Mouse (Mus musculus): ENCODE results near the gene Nol4l.

Nol4l gene

DNA sequence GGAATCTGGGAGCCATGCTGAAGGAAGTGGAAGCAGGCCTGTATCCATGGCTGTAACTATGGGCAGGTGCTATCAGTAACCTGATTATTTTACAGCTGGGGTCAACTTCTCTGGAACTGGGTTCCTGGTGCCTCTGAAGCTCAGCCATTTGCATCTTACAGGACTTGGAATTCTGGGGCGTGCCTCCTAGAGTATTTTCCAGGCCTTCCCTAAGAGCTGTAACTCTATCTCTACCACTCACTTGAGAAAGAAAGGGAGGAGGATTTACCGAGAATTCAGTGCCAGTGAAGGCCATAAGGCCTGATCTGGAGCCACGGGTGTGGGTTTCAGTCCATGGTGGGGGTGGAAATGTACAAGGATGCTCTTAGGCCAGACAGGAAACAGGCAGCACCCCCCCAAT lies 88.5 kb downstream of the Nol4l start:
- no peak for DNase-seq

DNA sequence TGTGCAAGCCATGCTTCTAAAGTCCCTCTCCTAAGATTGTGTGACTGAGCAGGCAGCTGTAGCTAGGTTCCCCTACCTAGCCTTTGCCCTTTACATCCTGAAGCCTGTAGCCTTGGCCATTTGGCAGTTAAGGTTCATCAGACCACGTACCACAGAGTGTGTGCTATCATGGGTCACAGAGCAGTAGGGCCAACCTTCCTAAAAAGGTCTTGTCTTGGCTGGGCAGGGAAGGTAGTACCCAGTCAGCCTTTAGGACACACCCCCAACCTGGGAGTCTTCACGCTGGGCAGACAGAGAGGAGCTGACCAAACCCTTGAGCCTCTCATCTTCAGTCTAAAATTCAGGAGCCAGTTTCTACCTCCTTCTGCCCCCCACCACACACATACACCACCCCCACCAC lies 89.0 kb downstream of the Nol4l start:
- no peak for DNase-seq

DNA sequence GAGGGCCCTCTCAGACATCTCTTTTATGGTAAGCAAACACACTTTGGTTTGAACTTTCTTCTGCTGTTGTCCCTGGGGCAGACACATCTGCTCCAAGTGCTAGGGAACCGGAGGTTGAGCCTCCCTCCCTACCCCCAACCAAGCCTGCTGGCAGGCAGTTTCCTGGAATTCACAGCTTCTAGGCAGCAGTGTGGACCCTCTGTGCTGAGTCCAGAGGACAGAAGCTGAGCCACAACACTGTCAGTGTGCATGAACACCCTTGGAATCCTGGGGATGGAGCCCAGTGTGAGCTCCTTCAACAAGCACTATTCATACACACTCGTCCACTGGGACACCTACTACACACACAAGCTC lies 92.5 kb downstream of the Nol4l start:
- DNase-seq, result peak; percentile 54 to 70

DNA sequence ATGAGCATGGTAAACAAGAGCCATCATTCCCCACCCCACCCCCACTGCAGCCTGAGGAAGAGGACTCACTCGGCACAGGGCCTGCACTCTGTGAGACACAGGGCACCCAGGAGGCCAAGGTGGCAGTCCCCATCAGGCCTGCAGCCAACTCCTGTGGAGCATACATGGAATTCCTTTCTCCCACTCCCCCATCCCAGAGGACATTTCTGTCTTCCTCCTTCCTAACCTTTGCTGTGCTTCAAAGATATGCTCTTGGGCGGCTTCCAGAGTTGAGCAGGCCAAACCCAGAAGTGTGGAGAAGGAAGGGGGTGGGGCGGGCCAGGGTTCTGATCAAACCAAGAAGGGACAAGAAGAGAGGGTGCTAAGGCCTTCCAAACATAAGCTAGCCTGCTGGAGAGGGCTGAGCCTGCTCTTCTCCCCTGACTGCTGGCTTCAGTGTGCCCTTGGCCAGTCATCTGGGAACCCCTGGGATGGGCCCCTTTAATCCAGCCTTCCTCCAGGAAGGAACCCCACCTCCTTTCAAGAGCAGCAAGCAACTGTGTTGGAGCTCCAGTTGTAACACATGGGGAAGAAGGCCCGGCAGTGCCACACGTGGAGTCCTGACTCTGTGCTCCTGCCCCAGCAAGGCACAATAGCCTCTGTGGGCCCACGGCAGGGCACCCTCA lies 93.0 kb downstream of the Nol4l start:
- peak; percentile 85 to 92 for DNase-seq

DNA sequence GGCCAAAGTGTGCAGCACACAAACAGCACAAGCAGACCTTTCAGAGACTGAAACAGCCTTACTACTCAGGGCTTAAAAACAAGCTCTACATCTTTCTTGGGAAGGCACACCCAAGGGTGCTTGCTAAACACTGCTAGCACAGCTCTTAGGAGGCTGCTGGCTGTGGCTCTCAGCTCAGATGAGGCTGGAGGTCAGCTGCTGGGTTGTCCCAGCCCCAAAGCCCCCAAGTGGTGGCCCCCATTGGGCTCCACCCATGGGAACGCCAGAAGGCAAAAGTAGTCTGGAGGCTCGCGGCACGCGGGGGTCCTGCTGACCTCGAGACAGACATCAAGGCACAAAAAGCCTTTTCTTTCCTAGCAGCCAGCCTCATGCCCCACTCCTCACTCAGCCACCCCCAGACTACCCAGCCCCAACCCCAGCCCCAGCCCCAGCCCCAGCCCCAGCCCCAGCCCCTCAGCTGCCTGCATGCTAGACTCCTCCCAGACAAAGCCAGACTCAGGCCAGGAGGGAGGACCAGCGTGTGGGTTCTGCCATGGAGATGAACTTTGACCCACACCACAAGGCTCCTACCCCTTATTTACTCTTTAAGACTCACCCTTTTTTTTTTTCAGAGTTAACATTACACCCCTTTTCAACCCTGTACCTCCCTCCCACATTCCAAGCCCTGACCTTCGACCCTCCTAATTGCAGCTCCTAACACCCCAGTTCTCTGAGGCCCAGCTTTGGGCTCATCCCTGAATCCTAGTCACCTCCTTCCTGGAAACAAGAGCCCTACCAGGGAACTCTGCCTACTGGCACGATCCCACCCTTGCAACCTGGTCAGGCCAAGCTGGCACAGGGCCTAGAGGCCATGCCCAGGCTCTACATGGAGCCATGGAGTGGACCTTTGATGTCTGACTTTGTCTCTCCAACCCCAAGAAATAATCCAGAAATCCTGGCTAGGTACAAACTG lies 94.6 kb downstream of the Nol4l start:
- peak in 1 of 2 experiments; percentile 58 for DNase-seq

DNA sequence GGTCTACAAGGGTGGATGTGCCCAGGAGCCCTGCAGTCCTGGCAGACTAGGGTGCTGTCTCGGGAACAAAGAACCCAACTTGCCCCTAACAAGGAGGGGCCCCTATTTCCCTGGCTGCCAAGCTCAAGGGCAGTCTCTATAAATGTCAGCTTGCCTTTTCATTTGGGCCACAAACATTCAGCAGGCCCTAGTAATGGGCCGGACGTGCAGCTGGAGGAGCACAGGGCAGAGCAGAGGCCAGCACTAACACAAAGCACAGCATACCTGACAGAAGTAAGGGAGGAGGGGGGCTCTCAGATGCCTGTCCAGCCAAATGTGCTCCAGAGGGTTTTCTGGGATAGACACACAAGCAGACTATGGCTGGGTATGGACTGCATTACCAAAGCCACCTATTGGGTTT lies 95.9 kb downstream of the Nol4l start:
- no peak for DNase-seq

DNA sequence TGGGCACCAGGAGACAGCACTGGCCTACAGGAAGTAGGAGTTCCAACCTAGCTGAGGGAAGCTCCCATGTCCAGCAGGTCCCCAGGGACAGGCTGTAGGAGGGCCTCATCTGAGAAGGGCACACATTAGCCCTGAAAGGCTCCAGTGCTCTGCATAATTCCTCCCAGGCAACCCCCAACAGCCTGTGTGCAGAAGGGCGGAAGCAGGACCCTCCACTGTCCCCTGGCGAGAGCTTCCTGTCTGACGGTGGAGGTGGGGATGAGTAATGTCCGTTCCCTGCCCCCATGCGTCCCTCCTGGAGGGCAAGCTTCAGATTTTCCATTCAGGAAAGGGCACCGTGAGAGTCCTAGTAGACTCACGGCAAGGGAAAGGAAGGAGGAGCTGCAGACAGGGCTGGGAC lies 97.3 kb downstream of the Nol4l start:
- DNase-seq, result peak; percentile 52 to 71

DNA sequence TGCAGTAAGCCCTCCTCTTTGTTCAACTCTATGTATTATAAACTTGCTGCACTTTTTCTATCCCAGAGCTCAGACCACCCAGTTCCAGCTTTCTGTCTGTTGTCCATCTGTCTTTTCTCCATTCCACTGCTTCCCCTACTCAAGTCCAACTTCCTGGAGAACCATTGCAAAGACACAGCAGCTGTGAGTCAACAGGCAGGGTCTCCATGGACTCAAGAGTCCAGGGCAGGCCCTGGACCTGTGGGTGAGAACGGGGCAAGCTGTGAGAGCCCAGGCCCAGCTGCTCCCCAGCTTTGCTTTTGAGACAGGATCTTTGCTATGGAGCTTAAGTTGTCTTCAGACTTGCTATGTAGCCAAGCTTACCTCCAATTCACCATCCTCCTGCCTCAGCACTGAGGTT lies 99.2 kb downstream of the Nol4l start:
- DNase-seq, result no peak

DNA sequence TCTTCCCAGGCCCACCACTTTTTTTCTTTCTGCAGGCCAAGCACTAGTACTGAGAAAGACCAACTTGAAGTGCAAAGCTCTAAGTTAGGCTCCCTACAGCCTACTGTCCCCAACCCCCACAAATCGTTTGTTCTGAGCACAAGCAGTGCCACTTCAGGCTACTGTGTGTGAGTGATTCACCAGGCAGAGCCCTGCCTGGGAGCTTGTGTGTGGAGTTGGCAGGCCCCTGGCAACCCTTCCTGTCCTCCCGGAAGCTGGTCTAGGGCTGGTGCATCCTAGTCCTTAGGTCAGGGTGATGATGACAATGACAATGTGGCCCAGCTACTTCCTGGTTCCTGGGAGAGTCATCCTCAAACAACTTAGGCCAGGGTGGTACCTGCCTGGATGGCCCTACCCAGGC lies 101.3 kb downstream of the Nol4l start:
- DNase-seq, result no peak

DNA sequence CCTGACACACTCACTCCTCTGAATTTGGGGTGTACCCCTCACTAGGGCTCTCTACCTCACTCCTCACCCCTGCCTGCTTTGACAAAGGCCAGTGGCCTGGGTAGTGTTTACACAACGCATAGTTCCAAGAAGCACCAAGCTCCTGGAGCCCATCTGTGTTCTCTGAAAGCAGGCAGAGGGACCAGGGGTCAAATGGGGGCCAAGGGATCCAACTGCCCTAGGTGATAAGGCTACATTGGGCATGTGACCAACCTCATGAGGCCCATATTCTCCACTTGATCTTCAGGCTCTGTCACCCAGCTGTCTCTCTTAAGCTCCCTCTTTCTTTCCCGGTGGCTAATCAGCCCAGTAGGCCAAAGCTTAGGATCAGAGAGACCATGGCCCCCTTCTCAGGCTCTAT lies 102.8 kb downstream of the Nol4l start:
- DNase-seq, result no peak

DNA sequence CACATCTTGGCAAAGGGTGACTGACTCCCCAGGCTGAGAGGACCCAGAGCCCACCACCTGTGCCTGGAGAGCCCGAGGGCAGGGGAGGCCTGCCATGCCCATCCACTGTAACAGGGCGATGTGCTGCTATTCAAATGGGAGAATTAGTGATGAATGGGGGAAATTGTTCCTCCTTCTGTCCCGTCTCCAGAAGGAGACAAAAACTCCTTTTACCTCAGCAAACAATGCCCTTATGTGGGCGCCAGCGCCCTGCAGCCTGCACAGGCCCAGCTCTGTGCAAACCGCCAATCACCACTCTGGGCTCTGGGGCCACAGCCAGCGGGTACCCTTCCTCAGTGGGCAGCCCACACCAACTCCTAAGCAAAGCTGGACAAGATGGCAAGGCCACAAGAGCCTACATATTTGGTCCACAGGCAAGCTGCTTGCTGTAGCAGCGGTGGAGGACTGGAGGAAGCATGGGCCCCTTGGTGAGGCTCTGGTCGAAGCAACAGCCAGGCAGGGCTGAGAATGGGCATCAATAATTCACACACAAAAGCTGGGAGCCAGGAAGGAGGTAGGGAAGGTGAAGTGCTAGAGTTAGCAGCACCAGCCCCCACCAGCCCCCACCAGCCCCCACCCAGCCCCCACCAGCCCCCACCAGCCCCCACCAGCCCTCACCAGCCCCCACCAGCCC lies 103.6 kb downstream of the Nol4l start:
- DNase-seq, result no peak

DNA sequence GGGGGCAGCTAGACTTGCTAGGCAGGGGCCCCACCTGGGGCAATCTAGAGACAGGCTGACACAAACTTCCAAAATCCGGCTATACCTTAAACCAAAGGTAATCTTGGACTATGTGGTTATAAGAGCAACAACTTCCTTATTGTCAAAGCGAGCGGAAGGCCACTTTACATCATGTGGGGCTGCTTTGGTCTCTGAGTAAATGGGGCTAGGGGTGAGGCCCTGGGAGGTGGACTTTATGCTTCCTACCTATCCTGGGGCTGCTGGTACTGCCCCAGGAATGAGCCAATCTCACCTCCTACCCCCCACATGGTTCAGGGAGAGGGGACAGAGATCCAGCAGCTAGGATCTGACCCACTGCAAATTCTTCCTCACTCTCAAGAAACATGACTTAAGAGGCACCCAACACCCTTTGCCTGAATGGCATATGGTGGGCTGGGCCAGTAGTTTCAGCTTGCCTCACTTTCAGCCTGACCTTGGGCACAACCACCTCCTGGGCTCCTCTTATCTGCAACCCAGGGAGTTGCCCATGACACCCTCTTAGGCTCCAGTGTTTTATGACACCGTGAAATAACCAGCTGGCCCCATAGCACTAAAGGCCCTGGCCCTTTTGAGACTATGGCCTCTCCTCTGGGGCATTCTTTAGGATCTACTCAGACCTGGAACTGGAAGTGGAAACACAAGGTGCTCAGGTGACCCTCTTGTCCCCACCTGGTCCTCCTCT lies 104.5 kb downstream of the Nol4l start:
- no peak for DNase-seq

DNA sequence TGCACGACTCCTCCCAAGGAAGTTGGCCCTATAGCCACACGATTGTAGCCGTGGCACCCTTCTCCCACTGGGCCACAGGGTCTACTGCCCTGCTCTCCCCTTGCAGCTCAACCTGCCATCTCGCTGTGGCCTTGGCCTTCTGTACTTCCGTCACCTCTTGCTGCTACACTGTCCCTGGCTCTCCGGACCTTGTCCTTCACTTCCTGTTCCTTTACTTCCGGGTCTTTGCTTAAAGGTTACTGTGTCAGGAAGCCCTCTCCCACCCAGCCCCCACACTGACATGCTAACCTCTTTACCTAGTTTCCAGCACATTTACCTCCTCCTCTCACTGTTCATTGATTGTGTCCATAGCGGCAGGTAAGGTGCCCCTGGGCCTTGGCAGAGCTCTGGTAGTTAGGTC lies 105.2 kb downstream of the Nol4l start:
- DNase-seq, result no peak

DNA sequence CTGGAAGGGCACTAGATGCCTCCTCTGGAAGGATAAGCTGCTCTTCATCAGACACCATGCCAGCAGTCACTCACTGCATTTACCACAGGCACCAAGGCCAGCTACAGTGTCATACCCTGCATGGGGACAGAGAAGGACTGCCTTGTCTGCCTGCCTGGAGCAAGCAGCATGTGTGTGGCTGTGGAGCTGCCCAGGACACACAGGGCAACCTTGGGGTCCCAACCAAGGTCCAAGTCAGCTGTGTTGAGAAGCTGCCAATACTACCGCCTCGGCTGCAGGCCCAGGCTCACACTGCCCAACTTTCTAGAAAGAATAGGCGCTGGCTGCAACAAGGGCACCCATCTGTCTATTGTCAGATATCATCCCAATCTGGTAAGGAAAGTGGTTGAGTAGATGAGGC lies 106.7 kb downstream of the Nol4l start:
- no peak for DNase-seq

DNA sequence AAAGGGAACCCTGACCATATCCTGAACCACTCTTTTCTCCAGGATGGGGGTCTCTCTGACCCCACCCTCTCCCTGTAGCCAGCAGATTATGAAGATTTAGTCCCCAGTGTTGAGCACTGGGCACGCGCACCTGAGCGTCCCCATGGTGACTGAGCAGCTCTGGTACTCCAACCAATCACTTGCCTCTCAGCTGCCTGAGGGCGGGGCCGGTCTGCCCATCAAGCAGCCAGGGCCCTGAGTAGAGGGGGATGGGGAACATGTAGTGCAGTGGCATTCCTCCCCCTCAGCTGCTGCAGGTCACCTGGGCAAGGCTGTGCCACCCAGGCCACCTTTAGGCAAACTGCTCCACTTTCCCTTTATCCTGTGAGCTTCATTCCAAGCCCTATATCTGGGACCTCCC lies 107.7 kb downstream of the Nol4l start:
- peak; percentile 46 to 68 for DNase-seq

DNA sequence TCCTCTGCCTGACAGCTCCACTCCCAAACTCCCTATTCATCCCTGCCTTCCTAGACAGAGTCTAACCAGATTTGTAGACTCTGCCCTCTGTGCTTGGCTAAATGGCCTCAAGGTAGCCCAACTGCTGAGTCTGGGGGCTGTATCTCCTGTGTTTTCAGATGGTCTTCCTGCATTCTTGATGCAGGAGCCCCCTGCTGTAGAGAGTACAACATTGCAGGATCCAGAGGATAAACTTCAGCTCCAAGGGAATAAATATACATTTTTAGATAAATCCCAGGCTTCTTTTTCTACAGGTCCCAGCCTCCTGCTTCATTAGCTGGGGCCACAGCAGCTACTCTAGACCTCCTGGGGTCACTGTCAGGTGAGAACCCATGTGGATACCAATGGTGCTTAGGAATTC lies 108.5 kb downstream of the Nol4l start:
- no peak for DNase-seq

DNA sequence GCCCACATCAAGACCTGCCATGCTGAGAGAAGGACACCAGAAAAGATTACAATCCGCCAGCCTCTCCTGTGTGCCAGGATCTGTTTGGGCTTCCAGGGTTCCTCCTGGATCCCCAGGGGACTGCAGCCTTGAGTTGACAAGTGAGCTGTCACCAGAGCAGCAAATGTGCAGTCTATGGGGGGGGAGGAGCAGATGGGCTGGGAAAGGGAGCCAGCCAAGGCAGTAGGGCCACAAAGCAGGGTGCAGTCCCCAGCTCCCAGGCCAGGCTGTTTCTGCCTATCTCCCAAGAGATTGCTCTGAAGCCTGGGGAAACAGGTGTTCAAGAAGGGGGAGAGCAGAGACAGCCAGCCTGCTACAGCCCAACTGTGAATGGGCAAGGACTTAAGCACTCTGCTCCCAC lies 111.4 kb downstream of the Nol4l start:
- no peak for DNase-seq

DNA sequence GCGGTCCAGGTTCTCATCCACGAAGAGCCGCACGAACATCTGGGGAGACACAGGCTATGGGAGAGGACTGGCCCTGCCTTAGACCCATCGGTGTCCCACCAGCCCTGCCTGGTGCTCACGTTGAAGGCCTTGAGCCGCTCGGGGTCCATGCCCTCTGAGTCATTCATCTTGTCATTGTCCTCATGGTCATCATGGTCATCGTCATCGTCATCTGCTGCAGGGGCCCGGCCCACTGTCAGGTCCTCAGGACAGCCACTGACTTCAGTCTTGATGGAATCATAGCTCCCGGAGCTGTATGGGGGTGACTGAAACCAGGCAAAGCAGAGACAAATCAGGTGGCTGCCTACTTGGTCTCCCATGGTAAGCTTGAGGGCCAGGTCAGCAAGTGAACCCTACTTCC lies 111.9 kb downstream of the Nol4l start:
- no peak for DNase-seq

DNA sequence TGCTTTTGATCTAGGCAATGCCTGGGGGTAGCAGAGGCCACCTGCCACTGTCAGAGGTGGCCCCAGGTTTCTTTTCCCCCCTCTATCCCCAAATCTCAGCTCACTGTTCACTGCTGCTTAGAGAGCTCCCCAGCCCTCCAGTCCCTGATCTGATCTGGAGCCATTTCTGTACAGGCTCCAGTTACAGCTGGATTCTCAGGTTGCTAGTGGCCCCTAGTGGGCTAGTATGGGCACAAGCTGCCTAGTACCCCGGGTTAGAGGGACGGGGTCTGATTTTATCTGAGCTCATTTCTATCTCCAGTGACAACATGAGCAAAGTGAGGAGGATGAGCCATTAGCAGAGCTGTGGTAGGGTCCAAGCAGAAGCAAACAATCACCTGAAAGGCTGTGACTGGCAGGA lies 115.2 kb downstream of the Nol4l start:
- DNase-seq, result peak; percentile 56 to 64

DNA sequence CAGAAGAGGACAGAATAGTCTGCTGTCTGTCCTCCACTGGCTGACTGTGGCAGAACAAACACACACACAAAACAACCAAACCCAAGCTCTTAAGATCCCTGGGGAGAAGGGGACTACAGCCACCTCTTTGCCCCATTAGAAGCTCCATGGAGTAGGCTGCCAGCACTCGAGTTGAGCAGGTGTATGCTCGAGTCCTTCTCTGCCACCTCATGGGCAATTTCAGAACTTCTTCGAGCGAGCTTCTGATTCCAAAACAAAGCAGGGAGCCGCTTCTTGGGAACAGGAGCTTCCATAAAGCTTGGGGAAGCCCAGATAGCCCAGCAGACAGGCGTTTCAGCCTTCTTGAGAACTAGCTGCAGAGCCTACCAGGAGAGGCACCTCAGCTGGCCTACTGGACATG lies 117.2 kb downstream of the Nol4l start:
- peak in 1 of 2 experiments; percentile 28 for DNase-seq

DNA sequence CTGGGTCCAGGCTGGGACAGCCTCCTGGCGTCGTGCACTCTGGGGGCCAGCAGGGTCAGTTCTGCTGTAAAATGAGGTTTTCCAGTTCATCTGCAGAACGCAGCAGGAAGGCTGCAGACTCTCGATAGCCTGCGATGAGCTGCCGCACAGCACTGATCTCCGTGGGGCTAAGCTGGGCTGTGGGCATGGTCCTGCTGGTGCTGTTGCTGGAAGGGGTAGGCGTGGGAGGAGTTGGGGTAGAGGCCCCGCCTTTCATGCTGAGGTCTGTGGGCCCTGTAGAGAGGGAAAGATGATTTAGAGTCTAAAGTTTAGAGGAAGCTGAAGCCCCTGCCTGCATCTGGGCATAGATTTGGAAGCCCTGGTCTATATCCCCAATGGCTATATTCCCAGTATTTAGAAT lies 118.2 kb downstream of the Nol4l start:
- peak in 1 of 2 experiments; percentile 30 for DNase-seq

DNA sequence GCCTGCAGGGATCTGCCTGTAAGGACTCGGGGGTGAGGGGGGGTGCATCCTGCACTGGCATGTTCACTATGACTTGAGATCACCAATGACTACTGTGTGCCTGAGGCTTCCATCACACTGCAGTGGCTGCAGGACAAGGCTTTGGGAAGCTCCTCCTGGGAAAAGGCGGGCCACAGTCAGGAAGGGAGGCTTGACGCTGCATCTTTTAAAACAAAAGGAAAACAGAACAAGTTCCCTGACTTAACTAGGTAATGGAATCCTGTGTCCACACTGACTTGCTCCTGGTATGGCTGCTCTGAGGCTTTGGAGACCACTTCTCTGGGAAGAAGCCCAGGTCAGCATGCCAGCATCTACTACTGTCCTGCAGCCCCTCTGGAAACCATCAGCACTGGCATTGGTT lies 120.8 kb downstream of the Nol4l start:
- DNase-seq, result peak in 1 of 2 experiments; percentile 7

DNA sequence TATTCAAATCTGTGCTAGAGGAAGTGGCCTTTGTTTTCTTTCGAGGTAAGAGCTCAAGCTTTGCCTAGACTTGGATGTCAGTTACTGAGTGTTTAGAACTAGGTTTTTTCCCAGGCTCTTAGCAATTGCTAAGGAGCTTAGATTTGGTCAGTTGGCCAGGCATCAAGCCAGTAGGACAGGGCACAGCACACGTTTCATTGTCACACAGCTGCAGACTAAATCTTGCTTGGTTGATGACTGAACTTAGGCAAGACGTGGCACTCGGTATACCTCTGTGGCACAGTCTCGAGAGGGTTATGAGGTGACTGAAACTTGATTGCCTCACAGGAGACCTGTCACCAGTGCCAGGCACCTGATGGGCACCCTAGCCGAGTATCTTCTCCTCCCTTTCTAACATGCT lies 122.9 kb downstream of the Nol4l start:
- no peak for DNase-seq
